Mouse (Mus musculus) left cerebral cortex, adult 9 months (tissue): ENCODE measurements at regions not wholly inside any gene's neighbourhood (a gene's known extent, or its start where the extent isn't known, plus 50 kb on each side); places are given as distances from the start of the nearest gene placed in this dataset.
A peak's percentile ranks its signal among the peaks of the same experiment; 100 is the strongest.
"Not testable (repeated sequence)": the region's sequence is repeated elsewhere in the genome, so short reads cannot be mapped to it uniquely, and the experiment has no call there.

Experiments used
- DNase-seq, 2 experiments: peaks; one replicate each; pipeline ENCODE4 v3.0.0; 2022; ENCODE audit warnings: low spot score in 2 of 2

GRCm38 (mm10) chr17:4024384-4024783 lies 328.3 kb upstream of the Nox3 start:
- no peak for DNase-seq

GRCm38 (mm10) chr17:4029202-4029601 lies 333.1 kb upstream of the Nox3 start:
- no peak for DNase-seq

GRCm38 (mm10) chr17:4034816-4035360 lies 338.8 kb upstream of the Nox3 start:
- no peak for DNase-seq

- DNase-seq, result peak in 1 of 2 experiments; percentile 2
These were observed 344.1 kb upstream of the Nox3 start for GRCm38 (mm10) chr17:4040104-4040664.

DNA sequence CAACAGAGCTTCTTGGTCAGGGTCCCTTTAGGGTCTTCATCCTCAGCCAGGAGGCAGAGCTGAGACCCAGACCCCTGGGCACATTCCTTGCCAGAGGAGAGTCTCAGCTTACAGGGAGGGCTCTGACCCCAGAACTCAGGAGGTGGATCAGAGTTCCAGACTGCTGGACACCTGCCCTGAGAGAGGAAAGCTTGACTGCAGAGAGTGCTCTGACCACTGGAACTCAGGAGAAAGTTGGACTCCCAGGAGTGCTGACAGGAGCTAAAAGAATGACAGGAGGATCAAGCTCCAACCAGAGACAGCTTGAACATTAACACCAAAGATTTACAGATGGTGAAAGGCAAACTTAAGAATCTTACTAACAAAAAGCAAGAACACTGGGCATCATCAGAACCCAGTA lies 364.1 kb upstream of the Nox3 start:
- DNase-seq, result not testable (repeated sequence)

GRCm38 (mm10) chr17:4073381-4073780 lies 377.3 kb upstream of the Nox3 start:
- peak; percentile 17 to 37 for DNase-seq

- DNase-seq, result no peak
These were observed 384.5 kb upstream of the Nox3 start for GRCm38 (mm10) chr17:4080564-4080963.

GRCm38 (mm10) chr17:4094621-4095020 lies 398.6 kb upstream of the Nox3 start:
- DNase-seq, result no peak

- no peak for DNase-seq
These were observed 407.3 kb upstream of the Nox3 start for GRCm38 (mm10) chr17:4103321-4103720.

DNA sequence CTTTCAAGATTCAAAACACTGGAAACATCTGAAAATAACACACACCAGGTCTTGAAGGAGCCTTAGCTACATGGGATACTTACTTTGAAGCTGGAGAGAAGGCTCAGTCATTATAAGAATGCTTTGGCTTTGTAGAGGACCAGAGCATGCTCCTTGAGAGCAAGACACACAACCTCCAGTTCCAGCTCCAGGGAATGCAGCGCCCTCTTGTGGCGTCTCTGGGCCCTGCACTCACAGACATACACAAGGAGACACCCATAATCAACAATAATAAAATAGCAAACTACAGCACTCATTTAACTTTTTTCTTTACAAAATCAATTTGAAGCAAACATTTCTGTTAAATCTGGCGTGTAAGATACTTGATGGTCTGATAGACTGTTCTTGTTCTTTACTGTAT lies 413.2 kb upstream of the Nox3 start:
- no peak for DNase-seq

- DNase-seq, result no peak
These were observed 417.0 kb upstream of the Nox3 start for GRCm38 (mm10) chr17:4113021-4113420.

DNA sequence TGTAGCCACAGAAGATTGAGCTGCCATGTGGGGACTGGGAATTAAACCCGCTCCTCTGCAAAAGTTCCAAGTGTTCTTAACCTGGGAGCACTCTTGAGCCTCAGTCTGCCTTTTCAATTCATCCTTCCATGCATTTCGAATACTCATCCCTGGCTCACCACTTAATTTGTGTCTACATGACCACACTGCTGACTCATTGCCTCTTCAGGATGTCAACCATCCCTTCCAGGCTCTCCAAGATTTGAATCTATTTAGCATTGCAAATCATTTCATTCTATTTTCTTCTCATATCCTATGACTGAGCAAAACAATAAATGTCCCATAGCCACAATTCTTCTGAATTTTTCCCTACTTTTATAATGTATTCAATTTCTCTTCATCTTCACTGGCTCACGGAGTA lies 420.4 kb upstream of the Nox3 start:
- DNase-seq, result no peak

DNA sequence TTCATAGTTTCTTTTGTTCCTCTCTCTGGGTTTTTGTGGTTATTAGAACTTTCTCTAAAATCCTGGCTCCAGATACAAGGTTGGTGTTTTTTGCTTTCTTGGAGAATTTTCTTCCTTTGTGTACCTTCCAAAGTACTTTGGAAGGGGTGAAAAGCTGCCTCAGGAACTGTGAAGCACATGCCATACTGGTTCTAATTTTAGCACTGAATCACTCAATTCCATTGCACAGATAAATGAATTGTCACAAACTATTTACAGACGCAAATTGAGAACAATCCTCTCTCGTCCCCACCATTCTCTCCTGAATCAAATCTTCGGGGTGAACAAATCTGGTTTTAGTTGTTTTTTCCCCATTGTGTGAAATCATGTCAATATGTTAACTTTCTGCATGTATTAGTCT lies 437.6 kb upstream of the Nox3 start:
- DNase-seq, result no peak

DNA sequence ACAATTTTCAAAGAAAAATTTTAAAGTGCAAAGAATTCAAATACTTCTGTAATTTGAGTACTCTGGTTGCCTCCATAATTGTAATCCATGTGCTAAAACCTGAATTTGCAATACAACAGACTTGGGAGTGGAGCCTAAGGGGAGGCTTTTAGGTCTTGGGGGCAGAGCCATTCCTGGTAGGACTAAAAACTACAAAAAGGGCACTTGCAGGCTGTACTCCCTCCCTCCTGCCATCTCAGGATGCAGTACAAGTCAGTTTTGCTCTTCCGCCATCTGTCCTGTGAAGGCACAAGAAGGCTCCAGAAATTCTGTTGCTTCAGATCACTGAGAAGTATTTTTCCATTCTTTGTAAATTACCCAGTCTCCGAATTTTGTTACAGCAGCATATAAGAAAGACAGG lies 467.4 kb upstream of the Nox3 start:
- no peak for DNase-seq

DNA sequence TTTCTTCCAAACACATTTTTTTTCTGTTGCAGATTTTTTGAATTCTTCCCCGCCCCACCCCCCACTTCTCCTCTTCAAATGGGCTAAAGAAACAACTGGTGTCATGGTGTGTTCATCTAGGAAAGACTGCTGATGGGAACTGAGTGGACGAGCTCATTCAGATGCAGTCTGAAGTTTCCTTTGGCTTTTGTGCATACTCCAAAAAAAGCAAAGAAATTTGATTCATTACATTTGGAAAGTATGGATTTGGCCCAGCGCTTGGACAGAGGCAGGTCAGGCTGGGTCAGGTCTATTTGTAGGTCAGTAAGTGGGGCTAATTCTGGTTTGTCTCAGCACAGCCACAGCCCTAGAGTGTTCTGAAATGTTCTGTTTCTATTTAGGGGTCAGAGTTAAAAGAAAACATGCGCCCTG lies 477.9 kb upstream of the Nox3 start:
- no peak for DNase-seq

DNA sequence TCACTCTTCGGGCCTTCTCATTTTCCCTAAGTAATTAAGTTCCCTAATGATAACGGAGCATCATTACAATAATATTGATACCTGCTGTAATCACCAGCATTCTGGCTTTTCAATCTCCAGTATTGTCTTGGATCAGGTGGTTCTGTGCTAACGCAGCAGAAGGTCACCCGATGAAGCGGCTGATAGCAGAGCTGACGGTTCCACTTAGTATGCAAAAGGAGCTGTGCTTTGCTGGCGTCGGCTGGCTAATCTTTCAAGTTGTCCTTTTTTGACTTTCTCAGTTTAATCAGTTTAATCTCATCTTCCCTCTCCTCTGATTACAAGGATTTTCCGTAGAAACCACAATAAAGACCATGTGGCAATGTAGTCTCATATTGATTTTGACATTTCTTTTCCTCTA lies 478.9 kb upstream of the Nox3 start:
- DNase-seq, result no peak

DNA sequence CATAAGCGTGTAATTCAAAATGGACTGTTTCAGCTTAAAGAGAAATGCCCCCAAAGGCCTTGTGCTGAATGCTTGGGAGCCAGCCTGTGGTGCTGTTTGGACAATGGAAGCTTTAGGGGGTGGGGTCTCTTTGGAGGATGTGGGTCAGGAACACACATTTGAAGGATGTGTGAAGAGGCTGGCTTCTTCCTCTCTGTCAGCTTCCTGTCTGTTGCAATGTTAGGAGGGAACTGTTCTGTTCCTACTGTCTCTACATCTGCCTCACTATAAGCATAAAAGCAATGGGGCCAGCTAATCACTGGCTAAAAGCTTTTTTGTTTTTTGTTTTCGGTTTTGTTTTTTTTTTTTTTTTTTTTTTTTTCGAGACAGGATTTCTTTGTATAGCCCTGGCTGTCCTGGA lies 480.5 kb upstream of the Nox3 start:
- no peak for DNase-seq

- no peak for DNase-seq
These were observed 481.6 kb upstream of the Nox3 start for GRCm38 (mm10) chr17:4177485-4178150.

DNA sequence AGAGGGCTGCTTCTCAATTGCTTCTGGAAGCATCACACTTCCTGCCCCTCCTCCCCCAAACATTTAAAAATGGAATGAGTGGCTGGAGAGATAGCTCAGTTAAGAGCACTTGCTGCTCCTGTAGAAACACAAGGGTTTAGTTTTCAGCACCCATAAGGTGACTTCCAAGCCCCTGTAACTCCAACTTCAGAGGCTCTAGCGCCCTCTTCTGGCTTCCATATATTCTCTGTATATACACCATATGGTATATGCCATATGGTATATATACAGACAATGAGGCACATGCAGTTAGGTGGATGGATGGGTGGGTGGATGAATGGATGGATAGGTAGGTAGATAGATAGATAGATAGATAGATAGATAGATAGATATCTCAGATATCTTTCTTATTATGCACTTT lies 483.2 kb upstream of the Nox3 start:
- no peak for DNase-seq

GRCm38 (mm10) chr17:4182106-4182505 lies 486.0 kb upstream of the Nox3 start:
- DNase-seq, result peak in 1 of 2 experiments; percentile 8

GRCm38 (mm10) chr17:4186802-4187201 lies 490.7 kb upstream of the Nox3 start:
- no peak for DNase-seq

DNA sequence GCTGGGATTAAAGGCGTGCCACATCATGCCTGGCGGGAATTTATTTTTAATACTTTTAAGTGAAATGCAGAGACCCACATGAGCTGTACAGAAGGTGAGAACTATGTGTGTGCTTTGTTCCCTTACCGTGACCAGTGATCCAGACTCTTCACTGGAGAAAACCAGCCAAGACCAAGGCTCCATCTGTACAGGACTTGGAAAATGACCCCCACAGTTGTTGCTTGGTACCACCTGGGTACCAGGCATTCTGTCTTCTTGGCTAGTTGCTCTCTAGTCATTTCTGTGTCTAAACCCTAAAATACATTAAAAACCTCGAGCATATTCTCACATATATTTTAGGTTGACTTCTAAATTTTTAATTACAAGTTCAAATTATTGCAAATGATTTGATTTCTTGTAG lies 491.5 kb upstream of the Nox3 start:
- no peak for DNase-seq

GRCm38 (mm10) chr17:4196793-4197448 lies 500.9 kb upstream of the Nox3 start:
- no peak for DNase-seq
